21 mouse cellular contexts compared by ENCODE assay signal in the genomic region with DNA sequence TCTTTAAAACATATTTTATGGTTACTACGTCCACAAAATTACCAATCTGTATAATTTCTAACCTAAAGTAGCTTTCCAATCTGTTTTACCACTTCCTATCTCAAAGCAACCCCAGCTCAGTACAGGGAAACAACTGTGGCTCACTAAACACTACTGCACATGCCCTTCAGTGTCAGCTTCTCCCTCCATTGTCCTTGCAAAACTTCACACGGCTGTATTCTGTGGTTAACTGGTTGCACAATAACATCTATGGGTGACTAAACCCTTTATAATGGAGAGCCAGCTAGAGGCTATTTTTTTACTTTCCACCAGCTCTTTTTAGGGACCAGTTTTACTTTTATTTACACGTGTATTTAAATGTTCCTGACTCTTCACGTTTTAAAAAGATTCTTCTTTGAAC. TPM values are rescaled to one million over a fixed set of nuclear protein-coding genes. Genes with fewer than 3 reads are reported as not detected.
DNase-seq lines count a peak whose midpoint lies in the region; ATAC-seq and TF ChIP-seq lines count a peak whose summit lies in the region.
"Had no signal": no experiment of that assay in that cellular context is flagged by ENCODE, and none has a peak within 500 bp of the region (broad histone marks: within the 10 kb centered on the region; RNA-seq: fewer than 3 reads in every experiment).

No protein-coding gene starts in this region.

- H3K4me3 ChIP-seq in midbrain, postnatal 0 days (ENCODE audit: low read depth, low read length) = no peak overlapping the region
- no peak overlapping the region for H3K4me3 ChIP-seq in gastrocnemius, adult 2 months
- H3K4me3 ChIP-seq: heart, adult 2 months; left cerebral cortex, adult 2 months had no signal

- H3K27ac ChIP-seq in midbrain, postnatal 0 days (ENCODE audit: low read depth, low read length) = no peak overlapping the region
- H3K27ac ChIP-seq in gastrocnemius, adult 2 months = no peak overlapping the region
- H3K27ac ChIP-seq: heart, adult 2 months; left cerebral cortex, adult 2 months; stomach, postnatal 0 days had no signal

- no peak for TF ChIP-seq CTCF in midbrain, postnatal 0 days (IDR thresholded peaks at IDR 0.05)
- TF ChIP-seq CTCF in gastrocnemius, adult 2 months (IDR thresholded peaks at IDR 0.05) = no peak

- no peaks in the 10 kb centered on the region for H3K27me3 ChIP-seq in midbrain, postnatal 0 days (ENCODE audit: insufficient read depth, low read length)

- H3K9me3 ChIP-seq in midbrain, postnatal 0 days (ENCODE audit: low read length) = no peaks in the 10 kb centered on the region

- intact Hi-C loops in gastrocnemius, adult 2 months (cut with DNase I) = no loop called here

- WGBS in midbrain, postnatal 0 days = 71% methylated on average over 4 of the region's 4 CpGs

- no peaks in the 10 kb centered on the region for H3K36me3 ChIP-seq in midbrain, postnatal 0 days (ENCODE audit: insufficient read depth, low read length)

- no peaks in the 10 kb centered on the region for H3K4me1 ChIP-seq in midbrain, postnatal 0 days (ENCODE audit: insufficient read depth, low read length)

- H3K9ac ChIP-seq in midbrain, postnatal 0 days (replicated peaks; ENCODE audit: low read length, poor library complexity, severe bottlenecking) = no peak overlapping the region
- H3K9ac ChIP-seq: liver, postnatal 0 days had no signal

- no peak overlapping the region for H3K4me2 ChIP-seq in midbrain, postnatal 0 days (ENCODE audit: low read depth, low read length, poor library complexity, severe bottlenecking)

- DNase-seq in adrenal gland, adult 2 months = peak; percentile 66
- no peak for DNase-seq in adrenal gland, adult 18-20 months (ENCODE audit: low spot score in 2 of 2)
- peak; percentile 10 for DNase-seq in ovary, adult 18-20 months (ENCODE audit: low spot score)
- no peak for DNase-seq in ovary, postnatal 10 days (ENCODE audit: low spot score)
- no peak for DNase-seq in frontal cortex, postnatal 36 days (ENCODE audit: low spot score in 2 of 2)
- DNase-seq in midbrain, postnatal 0 days (ENCODE audit: low spot score) = no peak
- no peak for DNase-seq in gastrocnemius, adult 2 months
- DNase-seq: cerebellum, postnatal 36 days; heart, adult 2 months; heart, postnatal 4 days; kidney, postnatal 36 days; left cerebral cortex, postnatal 4 days; liver; liver, postnatal 0 days; midbrain, embryonic 14.5 days; right cerebral cortex, adult 18-20 months had no signal

- peak; percentile 93 for ATAC-seq in megakaryocyte, adult 5-6 weeks (ENCODE audit: poor library complexity, severe bottlenecking)
- no peak for ATAC-seq in midbrain, postnatal 0 days (ENCODE audit: low FRiP score)
- ATAC-seq: hindbrain, embryonic 16.5 days; intestine, embryonic 16.5 days; liver, postnatal 0 days had no signal

RNA-seq across cellular contexts. Expression of a gene that starts 12.7 kb away (rescaled TPM):
- 10 to 100 TPM; 27.5 to 32.3 TPM for total RNA-seq in adrenal gland, adult 2 months (2021)
- polyA plus RNA-seq in adrenal gland, adult 2 months (2012; rRNA removed) = 25.6 and 36.5 TPM in 2 replicates
- total RNA-seq in adrenal gland, adult 18-20 months (2021) = 10 to 100 TPM; 21.3 to 30.9 TPM
- 28.1 and 31.5 TPM in 2 replicates for total RNA-seq in megakaryocyte, adult 5-6 weeks (2015)
- 62.1 and 68.1 TPM in 2 replicates for total RNA-seq in megakaryocyte, adult 5-6 weeks (2017)
- 93.6 and 123 TPM in 2 replicates for total RNA-seq in midbrain, postnatal 0 days (2014; rRNA removed)
- polyA plus RNA-seq in midbrain, postnatal 0 days (2015; fragmentation: Nextera tagmentation; extraction: Ambion mirVana) = 42.1 and 44.7 TPM in 2 replicates
- 10 to 100 TPM; 18.6 to 20.4 TPM for total RNA-seq in gastrocnemius, adult 2 months (2021)

Comparison
In these comparisons a context has a peak if more than half of its experiments do, and no peak if none do; other contexts are left out.
1. DNase-seq: peak in adrenal gland, adult 2 months (single experiment) and ovary, adult 18-20 months (single experiment); none in adrenal gland, adult 18-20 months (0 of 2), ovary, postnatal 10 days (single experiment), frontal cortex, postnatal 36 days (0 of 2), midbrain, postnatal 0 days (single experiment) and gastrocnemius, adult 2 months (single experiment).